Mouse (Mus musculus) kidney, adult 18-20 months (tissue): ENCODE measurements around the gene Mfn1.

Source experiments
- DNase-seq: peaks from one replicate; pipeline ENCODE4 v3.0.0; 2021

Mfn1 gene

DNA sequence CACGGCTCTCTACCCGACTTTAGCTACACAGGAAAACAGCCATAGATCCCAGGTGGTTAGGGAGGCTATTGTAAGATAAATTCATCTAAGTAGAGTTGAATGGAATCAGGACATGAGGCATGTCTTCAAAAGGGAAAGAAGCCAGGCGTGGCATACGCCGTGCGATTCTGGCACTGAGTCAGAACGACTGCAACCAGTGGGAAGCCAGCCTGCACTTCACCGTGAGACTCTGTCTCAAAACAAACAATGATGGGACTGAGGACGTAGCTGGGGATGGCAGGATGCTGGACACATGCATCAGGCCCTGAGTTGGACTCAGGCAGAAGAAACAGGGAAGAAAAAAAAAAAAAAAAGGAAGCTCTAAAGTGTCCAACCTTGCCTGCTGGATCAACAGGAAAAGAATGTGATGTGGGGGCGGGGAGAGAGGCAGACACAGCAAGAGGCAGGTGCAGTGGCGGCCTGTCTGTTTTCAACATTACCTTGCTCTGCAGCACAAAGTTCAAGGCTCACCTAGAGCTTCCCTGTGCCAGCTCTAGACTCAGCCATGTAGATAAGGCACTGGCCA is 82.4 kb downstream of the Mfn1 start:
- no peak for DNase-seq

DNA sequence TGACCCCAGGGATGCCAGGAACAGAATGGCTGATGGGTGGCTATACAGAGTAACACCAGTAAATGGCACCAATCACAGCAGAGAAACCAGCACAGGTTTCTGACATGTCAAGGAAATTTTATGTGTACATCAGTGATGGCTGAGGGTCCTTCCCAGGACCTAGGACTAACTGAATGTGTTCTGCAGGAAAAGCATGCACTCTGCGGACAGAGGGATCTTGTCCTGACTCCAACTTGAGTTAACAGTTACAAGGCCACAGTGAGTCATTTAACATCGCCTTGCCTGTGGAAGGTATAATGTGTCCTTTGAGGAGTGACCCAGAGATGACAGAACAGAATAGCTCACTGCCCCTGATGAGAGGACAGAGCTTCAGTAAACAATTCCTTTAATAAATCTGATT is 85.5 kb downstream of the Mfn1 start:
- no peak for DNase-seq

DNA sequence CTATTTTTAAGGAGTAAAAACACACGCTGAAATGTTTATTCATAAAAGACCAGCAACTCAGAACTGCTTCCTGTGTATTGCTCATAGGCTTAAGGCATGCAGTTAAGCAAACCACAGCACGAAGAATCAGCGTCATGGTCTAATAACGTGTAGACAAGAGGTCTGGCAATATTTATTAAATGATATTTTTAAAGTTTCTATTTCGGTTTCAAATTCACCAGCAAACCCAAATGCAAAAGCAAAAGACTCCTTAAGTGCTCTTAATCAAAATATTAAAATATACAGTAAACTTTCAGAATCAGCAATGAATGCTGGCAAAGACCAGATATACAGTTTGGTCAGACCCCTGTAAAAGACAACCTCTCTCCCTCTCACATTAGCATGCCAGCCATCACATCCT is 86.1 kb downstream of the Mfn1 start:
- DNase-seq = no peak

DNA sequence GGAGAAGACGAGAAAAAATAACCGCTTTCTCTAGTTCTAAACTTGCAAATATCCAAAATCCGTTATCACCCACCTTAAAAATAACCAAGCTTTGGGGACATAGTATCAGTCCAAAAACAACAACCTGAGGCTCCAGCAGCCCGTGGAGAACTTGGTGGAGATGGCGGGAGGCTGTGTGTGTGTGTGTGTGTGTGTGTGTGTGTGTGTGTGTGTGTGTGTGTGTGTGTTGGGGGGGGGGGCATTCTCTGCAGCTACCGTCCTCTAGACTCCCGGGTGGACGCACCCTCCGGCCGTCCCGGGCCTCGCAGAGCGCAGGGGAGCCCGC is 86.7 kb downstream of the Mfn1 start:
- DNase-seq = no peak

DNA sequence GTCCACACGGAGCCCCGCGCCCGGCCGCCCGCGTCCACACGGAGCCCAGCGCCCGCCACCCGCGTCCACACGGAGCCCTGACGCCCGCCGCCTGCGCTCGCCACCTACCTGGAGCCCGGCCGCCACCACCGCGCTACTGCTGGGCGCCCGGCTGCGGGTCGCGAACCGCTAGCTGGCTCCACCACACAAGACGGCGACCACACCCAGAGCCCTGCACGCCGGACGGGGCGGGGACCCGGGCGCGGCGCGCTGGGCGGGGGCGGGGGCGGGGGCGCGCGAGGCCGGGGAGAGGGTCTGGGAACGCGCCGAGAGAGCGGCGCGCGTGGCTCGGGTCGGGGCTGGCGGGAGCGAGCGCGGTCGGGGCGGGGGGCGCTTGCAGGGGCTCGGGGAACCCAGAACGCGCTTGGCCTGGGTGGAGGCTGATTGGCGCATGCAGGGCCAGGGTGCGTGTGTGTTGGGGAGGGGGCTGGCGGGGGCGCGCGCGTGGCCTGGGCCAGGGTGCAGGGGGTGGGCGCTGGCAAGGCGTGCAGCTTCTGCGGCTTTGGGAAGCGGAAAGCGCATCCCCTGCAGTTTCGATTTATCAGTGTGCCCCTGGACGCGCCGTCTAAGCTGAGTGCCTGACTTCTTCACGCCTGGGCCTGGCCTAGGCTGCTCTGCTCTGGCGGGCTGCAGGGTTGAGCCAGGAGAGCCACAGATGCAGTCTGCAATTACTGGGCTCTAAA is 87.2 kb downstream of the Mfn1 start, which contains the start of gene Gnb4:
TSS of gene Gnb4 (minus strand) at position 255 of the 722 bp plus-strand sequence.
- peak; percentile 49 for DNase-seq

DNA sequence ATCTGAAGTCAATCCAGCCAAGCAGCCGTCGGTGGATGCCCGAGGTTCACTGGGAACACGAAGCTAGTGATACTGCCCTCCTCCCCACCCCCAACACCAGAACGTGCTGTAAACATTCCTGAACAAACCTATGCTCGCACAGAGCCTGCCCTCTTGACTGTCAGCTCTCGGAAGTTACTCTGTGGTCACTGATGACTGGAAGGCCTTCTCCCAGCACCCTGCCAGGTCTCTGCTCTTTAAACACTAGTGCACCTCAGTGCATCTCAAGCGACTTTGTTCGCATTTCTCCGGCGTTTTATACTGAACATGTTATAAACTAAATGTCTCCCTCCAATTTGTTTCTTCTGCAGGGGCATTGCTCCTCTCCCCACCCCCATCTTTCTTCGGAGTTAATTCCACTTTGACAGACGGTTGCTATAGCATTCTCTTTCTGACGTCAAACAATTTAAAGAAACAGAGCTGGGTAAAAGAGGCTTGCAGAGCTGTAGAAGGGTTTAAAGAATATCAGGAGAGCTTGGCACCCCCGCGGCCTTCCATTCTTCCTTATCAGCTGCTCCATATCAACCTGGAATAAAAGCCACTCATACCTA is 87.9 kb downstream of the Mfn1 start:
- DNase-seq = no peak

DNA sequence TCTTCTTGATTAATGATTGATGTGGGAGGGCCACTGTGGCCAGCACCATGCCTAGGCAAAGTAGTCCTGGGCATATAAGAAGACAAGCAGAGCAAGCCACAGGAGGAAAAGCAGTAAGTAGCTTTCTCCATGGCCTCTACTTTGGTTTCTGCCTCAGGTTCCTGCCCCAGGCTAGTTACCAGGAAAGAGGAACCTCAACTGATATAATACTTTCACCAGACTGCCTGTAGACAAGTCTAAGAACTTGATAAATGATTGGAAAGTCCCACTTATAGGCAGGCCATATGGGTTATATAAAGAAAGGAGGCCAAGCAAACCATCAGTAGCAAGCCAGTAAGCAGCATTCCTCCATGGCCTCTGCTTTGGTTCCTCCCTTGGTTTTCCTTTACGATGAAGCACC is 92.4 kb downstream of the Mfn1 start:
- DNase-seq = no peak

DNA sequence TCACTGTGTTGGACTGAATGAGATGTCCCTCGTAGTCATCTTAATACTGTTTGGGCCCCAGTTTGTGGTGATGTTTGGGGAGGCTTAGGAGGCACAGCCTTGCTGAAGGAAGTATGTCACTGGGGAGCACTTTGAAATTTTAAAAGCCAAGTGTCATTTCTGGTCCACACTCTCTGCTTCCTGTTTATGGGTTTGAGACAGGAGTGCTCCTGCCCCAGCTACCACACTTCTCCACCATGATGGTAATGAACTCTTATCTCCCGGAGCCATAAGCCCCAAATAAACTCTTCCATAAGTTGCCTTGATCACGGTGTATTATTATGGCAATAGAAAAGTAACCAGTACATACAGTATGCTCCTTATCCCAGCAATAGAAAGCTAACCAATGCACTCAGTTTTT is 92.8 kb downstream of the Mfn1 start:
- DNase-seq = no peak

DNA sequence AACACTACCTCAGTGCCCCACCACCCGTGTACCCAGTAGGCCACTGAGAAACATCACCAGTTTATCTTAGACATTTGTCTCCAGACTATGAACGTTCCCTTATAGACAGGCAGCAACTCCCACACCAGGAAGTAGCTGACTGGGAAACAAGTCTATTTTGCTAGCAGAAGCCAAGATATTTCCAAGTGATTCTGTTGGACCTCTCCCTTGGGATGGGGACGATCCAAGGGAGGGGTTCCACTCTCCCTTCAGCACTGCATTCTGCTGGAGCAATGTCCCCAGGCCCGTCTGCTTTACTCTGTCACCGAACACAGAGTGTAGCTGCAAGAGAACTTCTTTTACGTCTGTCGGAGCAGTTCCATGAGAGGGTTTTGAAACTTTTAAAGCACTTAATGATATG is 98.9 kb downstream of the Mfn1 start:
- no peak for DNase-seq
